Mouse (Mus musculus) heart, adult 2 months (tissue): ENCODE measurements around the gene Cdh4. TPM values are rescaled to one million over a fixed set of nuclear protein-coding genes. Genes with fewer than 3 reads are reported as not detected.

Source experiments
- DNase-seq, 2 experiments: peaks; one replicate each; pipeline ENCODE4 v3.0.0; 2021
- H3K27ac ChIP-seq: fragments of 200-600 bp; 2 replicates; pipeline ENCODE4 v1.8.1; 2022
- H3K27me3 ChIP-seq: fragments of 200-500 bp; 2 replicates; pipeline ENCODE4 v1.6.1; 2012; ENCODE audit warnings: mild to moderate bottlenecking, low read length, inconsistent platforms, mixed read lengths; ENCODE audit not compliant: control insufficient read depth, insufficient read depth
- H3K36me3 ChIP-seq: fragments of 200-500 bp; 2 replicates; pipeline ENCODE4 v1.6.1; 2012; ENCODE audit warnings: low read length, inconsistent platforms; ENCODE audit not compliant: control insufficient read depth, insufficient read depth
- H3K4me1 ChIP-seq: fragments of 200-500 bp; 2 replicates; pipeline ENCODE4 v1.6.1; 2011; ENCODE audit warnings: low read length; ENCODE audit not compliant: control insufficient read depth, insufficient read depth
- H3K4me3 ChIP-seq: fragments of 200-600 bp; 2 replicates; pipeline ENCODE4 v1.8.1; 2022
- H3K79me2 ChIP-seq: fragments of 200-500 bp; replicated peaks from 2 replicates; pipeline ENCODE4 v1.6.1; 2012; ENCODE audit warnings: mild to moderate bottlenecking, inconsistent platforms, low read length, moderate library complexity, mixed read lengths; ENCODE audit not compliant: control insufficient read depth, insufficient read depth
- H3K9ac ChIP-seq: fragments of 200-500 bp; 2 replicates; pipeline ENCODE4 v1.6.1; 2012; ENCODE audit warnings: low read depth, mild to moderate bottlenecking, control low read depth, inconsistent platforms, low read length, mixed read lengths
- CTCF ChIP-seq: fragments of 200-600 bp; IDR thresholded peaks from 2 replicates; pipeline ENCODE4 v1.8.1; 2022; ENCODE audit warnings: antibody characterized with exemption, mild to moderate bottlenecking, moderate library complexity
- EP300 ChIP-seq: fragments of 200-500 bp; IDR thresholded peaks from 2 replicates; pipeline ENCODE4 v1.6.1; 2011; ENCODE audit warnings: low read depth, low read length, control low read depth; ENCODE audit not compliant: insufficient read depth
- POLR2A ChIP-seq: fragments of 200-500 bp; IDR thresholded peaks from 2 replicates; pipeline ENCODE4 v1.6.1; 2011; ENCODE audit warnings: mild to moderate bottlenecking, low read depth, low read length, control low read depth; ENCODE audit not compliant: insufficient read depth
- WGBS: fragments of 180-500 bp; shearing (Covaris S2); methylation state at CpG from one replicate; pipeline ENCODE4 v1.1.7; 2018; 5-methylcytosine and 5-hydroxymethylcytosine counted together
- intact Hi-C: fragments of 180-260 bp; cut with DNase I; formaldehyde crosslinking; loops from one replicate; pipeline ENCODE4 v1.15.1; 2025
- polyA plus RNA-seq: library from polyadenylated mRNA; depleted of rRNA; stranded (reverse); fragments of >200 nt; gene quantifications from 2 replicates; pipeline ENCODE4 v1.2.3, GENCODE M21; 2012
- total RNA-seq, 2 experiments: library from RNA; stranded (reverse); gene quantifications; 2 replicates each; pipeline ENCODE4 v1.2.3; 2021

The Cdh4 gene
- total and polyA plus RNA-seq, 3 experiments: 0.90 to 1.2 (median 0.93) TPM

DNA sequence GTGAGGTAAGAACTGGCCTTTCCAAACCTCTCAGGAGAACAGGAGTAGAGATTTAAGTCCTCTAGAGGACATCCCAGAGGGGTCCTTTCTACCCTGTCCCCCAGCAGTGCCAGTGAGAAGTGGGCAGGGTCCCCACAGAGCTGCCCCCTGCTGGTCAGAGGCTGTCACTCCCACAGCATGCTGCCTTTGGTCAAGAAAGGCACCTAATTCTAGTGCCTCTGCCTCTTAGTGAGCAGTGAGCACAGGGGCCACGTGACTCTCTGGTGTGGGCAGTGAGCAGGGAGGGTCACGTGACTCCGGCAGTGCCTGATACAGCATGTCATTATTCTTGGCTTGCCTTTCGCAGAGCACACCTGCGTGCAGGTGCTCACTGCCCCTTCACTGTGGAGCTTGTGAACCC, 431.1 kb downstream of the Cdh4 start:
- H3K36me3 ChIP-seq: no peaks in the 10 kb centered on the region
- H3K4me1 ChIP-seq: no peaks in the 10 kb centered on the region
- H3K27ac ChIP-seq: no peak overlapping the region
- H3K9ac ChIP-seq: no peak overlapping the region
- DNase-seq: peak in 1 of 2 experiments; percentile 33
- no peaks in the 10 kb centered on the region for H3K79me2 ChIP-seq
- intact Hi-C loops: loop anchor here (10.0 kb wide), 1 partner anchor 1239 kb away; no protein-coding TSS in a partner anchor
- no peaks in the 10 kb centered on the region for H3K27me3 ChIP-seq
- TF ChIP-seq POLR2A: no peak
- peak; percentile 62 for TF ChIP-seq CTCF
- WGBS: 43% methylated on average over 5 of the region's 5 CpGs
- no peak overlapping the region for H3K4me3 ChIP-seq

DNA sequence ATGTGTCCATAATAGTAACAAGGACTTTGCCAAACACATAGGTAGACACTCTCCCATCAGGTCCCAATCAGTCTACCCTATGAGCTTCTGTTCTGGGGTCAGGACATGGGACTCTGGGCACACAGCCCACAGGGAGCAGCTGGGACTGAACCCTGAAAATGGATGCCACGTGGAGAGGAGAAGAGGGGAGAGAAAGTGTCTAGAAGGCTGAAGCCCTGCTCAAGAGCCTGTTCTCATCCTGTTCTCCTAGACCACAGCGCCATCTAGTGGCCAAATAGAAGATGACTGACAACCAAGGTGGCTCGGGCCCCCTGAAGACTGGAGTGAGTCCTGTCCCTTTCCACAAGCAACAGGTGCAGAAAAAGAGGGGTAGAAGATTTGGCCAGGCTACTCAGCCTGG, 432.9 kb downstream of the Cdh4 start:
- H3K9ac ChIP-seq: no peak overlapping the region
- 8% methylated on average over 3 of the region's 3 CpGs for WGBS
- no peaks in the 10 kb centered on the region for H3K27me3 ChIP-seq
- peak; percentile 40 to 57 for DNase-seq
- H3K4me3 ChIP-seq: no peak overlapping the region
- H3K27ac ChIP-seq: no peak overlapping the region
- H3K36me3 ChIP-seq: no peaks in the 10 kb centered on the region
- TF ChIP-seq CTCF (peak; percentile 90), EP300 (peak; percentile 69; the same call in 1 of the 2 replicates), POLR2A (no peak)
- intact Hi-C loops: loop anchor here (1.0 to 10.0 kb wide), 6 partner anchors 45 to 1368 kb away; no protein-coding TSS in a partner anchor
- H3K79me2 ChIP-seq: no peaks in the 10 kb centered on the region
- H3K4me1 ChIP-seq: no peaks in the 10 kb centered on the region

DNA sequence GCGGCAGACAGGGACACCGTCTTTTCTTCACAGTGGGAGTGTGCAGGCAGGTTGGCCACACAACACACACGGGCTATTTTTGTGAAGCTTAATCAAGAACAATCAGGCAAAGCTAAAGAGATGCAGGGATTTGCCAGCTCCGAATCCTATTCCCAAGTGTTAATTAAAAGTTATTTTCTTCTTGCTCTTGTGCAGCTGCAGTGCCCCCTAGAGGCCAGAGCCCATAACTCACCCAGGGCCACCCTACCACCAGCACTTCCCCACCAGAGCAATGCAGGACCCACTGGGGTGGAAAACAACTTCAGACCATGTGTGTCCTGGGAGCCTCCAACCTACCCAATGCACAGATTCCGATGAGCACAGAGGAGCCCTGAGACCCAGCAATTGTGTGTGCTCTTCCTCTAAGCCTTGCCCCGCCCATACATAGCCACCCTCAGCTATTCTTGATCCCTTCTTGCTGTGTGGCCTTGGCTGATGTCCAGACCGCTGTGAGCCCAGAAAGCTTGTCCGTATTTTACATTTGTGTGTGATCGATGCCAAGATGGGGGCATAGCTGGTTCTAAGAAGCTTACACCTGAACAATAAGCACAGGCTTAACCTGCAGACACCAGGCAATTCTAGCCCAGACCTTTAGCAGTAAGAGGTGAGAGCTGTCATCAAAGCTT, 435.5 kb downstream of the Cdh4 start:
- Histone ChIP-seq H3K27me3 (no peaks in the 10 kb centered on the region), H3K4me1 (no peaks in the 10 kb centered on the region), H3K27ac (no peak overlapping the region), H3K36me3 (no peaks in the 10 kb centered on the region), H3K4me3 (no peak overlapping the region), H3K9ac (no peak overlapping the region), H3K79me2 (no peaks in the 10 kb centered on the region)
- peak; percentile 17 to 43 for DNase-seq
- WGBS: 57% methylated on average over 9 of the region's 9 CpGs
- no peak for TF ChIP-seq POLR2A
- TF ChIP-seq EP300: no peak
- peak; percentile 75 for TF ChIP-seq CTCF
- intact Hi-C loops: loop anchor here (5.0 to 10.0 kb wide), 3 partner anchors 305 to 1370 kb away; no protein-coding TSS in a partner anchor

DNA sequence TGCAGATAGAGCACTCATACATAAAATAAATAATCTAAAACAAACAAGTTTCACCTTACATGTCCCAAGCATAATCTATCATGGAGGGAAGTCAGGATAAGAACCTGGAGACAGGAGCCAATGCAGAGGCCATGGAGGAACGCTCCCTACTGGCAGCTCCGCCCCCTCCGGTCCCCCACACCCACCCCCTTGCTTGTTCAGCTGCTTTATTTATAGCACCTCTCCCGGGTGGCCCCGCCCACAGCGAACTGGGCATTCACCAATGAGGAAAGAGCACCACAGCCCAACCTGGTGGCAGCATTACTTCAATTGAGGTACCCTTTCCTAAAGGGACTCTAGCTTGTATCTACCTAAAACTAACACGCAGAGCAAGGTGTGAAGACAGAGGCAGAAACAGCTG, 442.3 kb downstream of the Cdh4 start:
- intact Hi-C loops: no loop called here
- WGBS: 34% methylated on average over 7 of the region's 7 CpGs
- Histone ChIP-seq H3K4me3 (no peak overlapping the region), H3K36me3 (no peaks in the 10 kb centered on the region), H3K27me3 (no peaks in the 10 kb centered on the region), H3K27ac (no peak overlapping the region), H3K4me1 (no peaks in the 10 kb centered on the region), H3K79me2 (no peaks in the 10 kb centered on the region), H3K9ac (no peak overlapping the region)
- no peak for DNase-seq
- TF ChIP-seq CTCF (no peak), EP300 (no peak), POLR2A (no peak)

DNA sequence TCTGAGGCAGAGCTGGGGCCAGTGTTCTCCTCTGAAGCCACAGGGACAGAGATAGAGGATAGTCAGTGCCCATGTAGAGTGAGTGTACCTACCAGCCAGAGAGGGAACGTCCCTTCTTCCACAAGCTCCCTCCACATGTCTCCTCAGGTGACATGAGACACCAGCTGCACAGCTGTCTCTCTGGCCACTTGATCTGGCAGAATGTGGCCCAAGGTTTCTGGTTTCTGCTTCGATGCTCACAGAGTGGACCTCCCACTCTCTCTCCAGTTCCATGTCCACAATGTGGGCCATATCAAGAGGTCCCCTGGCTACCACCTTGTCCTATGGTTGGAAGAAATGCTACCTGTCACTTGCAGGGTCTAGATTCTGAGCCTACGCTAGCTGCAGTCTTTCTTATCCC, 448.8 kb downstream of the Cdh4 start:
- 67% methylated on average over 3 of the region's 3 CpGs for WGBS
- Histone ChIP-seq H3K27ac (no peak overlapping the region), H3K9ac (no peak overlapping the region), H3K79me2 (no peaks in the 10 kb centered on the region), H3K4me1 (no peaks in the 10 kb centered on the region), H3K4me3 (no peak overlapping the region), H3K36me3 (no peaks in the 10 kb centered on the region), H3K27me3 (no peaks in the 10 kb centered on the region)
- intact Hi-C loops: no loop called here
- DNase-seq: no peak
- no peak for TF ChIP-seq CTCF
- TF ChIP-seq POLR2A: no peak
- no peak for TF ChIP-seq EP300

DNA sequence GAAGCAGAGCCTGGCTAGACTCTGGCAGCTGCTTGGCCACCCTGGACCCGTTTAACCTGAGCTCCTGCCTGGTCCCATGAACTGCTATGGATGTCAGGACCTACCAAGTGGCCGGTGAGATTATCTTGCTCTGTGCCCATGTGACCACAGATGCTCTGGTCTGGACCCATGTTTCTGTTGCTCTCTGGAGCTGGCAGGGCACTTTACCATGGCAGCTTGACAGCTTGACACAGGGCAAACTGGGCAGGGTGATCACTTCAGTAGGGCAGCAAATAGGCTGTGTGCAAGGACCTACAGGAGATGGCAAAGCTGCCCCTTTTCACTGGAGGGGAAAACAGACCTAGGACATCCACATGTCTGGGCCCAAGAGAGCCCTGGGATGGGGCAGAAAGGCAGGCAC, 454.7 kb downstream of the Cdh4 start:
- DNase-seq: peak in 1 of 2 experiments; percentile 17

More for the DNA sequence above, 454.7 kb downstream of the Cdh4 start:
- TF ChIP-seq CTCF (no peak), EP300 (no peak), POLR2A (no peak)
- Histone ChIP-seq H3K79me2 (no peaks in the 10 kb centered on the region), H3K36me3 (no peaks in the 10 kb centered on the region), H3K27ac (no peak overlapping the region), H3K9ac (no peak overlapping the region), H3K4me3 (no peak overlapping the region), H3K27me3 (no peaks in the 10 kb centered on the region), H3K4me1 (no peaks in the 10 kb centered on the region)
- 59% methylated on average over 2 of the region's 2 CpGs for WGBS
- intact Hi-C loops: no loop called here
